Mouse (Mus musculus): Measurements from ENCODE around the gene Copg2. TPM values are rescaled to one million over a fixed set of nuclear protein-coding genes. Genes with fewer than 3 reads are reported as not detected.
A peak's percentile ranks its signal among the peaks of the same experiment; 100 is the strongest.

Copg2 gene
- polyA plus RNA-seq (2017; shearing (Covaris generic)), result 10 to 100 TPM; 31.9 to 32.3 TPM

DNA sequence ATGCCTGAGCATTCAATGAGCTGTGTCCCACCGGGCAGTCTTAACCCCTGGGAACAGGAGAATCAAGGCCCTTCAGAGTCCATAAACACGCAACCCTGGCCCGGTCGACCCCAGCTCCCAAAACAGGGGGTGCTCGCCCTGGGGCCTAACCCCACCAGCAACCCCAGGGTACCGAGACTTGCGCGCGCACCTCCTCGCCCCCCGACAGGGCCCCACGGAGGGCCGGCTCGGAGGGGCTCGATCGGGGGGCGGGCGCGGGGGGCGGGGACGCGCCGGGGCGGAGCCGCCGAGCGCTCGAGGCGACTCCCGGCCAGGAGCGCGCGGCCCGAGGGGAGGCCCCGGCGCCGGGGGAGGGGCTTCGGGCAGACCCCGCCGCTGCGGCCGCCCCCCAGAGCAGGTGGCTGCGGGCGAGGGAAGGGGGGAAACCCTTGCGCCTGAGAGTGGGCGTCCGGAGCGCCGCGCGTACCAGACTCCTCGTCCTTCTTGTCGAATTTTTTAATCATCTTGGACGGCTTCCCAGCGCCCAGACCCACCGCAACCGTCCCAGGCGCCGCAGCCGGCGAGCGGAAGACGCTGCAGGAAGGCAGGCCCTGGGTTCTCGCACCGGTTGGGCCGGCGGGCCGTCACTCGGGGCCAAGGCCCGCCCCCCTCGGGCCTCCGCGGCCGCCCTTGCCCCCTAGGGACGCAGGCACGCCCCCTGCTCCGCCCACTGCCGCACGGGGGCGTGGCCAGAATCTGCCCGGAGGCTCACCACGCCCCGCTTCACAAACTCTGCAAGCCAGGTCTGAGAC is at the start of gene Copg2:
TSS of gene Copg2 (minus strand) at position 600 of the 791 bp plus-strand sequence.
- ATAC-seq, result peak; percentile 98

DNA sequence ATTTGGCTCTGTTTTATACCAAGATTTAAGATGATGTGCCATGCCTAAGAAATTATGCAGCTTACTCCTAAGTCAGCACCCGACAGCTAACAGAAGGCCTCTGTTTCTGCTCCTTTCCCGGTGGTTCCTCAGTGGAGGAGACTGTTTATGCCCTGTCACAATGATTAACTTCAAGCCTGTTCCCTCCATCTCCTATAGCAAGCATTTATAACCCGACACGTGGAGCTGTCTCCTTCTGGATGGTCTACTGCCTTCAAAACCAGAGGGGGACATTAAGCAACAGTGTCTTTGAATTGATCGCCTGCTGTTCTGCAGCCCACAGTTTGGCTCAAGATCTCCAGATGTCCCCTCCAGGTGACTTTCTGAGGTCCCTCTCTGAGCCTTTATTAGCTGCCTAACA is 42.7 kb upstream of the Copg2 start:
- no peak for ATAC-seq

DNA sequence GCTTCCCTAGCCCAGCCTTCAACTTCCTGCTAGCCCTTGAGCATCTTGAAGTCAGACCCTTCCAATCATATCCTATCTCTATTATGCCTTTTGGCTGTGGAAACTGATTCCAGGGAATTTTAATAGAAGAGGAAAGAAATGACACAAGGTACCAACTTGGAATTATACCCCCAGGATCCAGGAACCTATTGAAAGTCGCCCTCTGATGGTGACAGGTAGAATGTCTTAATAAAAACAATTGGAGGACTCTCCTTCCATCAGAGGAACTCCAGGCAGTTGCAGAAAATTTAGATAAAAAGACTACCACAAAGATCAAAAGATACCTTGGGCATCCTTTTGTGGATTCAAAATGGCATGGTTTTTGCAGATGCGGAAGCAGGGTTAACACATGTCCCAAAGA is 26.2 kb upstream of the Copg2 start:
- no peak for ATAC-seq

- no peak for ATAC-seq
Observed at GRCm38 (mm10) chr6:30921826-30922225, 25.2 kb upstream of the Copg2 start.

GRCm38 (mm10) chr6:30920834-30921675 is 24.5 kb upstream of the Copg2 start:
- no peak for ATAC-seq

- no peak for ATAC-seq
Observed at GRCm38 (mm10) chr6:30915473-30915872, 18.9 kb upstream of the Copg2 start, which contains the start of gene Tsga13. Gene Tsga13 (minus strand): TSS chr6:30915573.

GRCm38 (mm10) chr6:30907970-30908369 is 11.4 kb upstream of the Copg2 start:
- ATAC-seq, result no peak

DNA sequence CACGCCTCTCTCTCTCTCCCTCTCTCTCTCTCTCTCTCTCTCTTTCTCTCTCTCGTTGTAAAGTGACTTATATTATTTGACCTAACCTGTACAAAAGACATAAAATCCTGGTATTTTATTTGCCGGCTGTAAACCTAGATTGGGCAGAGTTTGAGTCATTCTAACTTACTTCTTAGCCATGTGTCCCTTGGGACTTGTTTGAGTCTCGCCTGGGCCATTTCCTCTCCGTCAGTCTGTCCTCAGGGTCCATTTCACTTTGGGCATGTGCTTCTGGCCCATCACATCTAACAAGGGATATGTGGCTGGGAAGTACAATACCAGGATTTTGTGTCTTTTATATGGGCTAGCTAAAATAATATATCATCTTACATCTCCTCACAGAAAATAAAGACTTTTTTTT is 8.3 kb upstream of the Copg2 start:
- ATAC-seq, result no peak

DNA sequence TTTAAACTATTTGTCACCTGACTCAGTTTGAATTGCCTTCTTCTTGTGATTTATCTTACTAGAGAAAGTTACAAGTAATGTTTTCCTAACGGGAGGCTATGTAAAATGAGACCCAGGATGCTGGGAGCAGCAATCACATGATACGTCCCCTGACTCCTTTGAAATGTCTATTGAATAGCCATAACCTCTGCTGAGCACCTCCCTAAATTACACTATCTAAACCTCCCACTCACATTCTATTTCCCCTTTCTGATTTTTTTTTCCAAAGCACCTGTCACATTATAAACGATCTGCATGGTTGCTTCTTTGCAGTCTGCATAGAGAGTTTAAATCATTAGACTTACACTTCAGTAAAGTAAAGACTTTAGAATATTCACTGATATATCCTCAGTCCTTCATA is 7.4 kb upstream of the Copg2 start:
- ATAC-seq, result no peak

DNA sequence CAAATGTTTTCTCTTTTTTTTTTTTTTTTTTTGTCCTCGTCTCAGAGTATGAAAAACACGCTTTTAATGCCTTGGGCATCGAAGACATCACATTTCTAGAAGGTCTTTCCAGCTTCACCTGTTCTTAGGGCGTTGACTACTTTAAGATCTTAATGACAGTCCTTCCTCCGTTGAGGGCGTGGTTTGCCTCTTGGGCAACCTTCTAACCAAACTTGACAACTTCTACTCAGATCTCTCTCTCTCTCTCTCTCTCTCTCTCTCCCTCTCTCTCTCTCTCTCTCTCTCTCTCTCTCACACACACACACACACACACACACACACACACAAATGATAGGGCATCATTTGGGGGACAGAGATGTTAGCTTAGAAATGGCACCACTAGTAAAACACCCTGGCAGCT is 926 bp upstream of the Copg2 start:
- no peak for ATAC-seq

- no peak for ATAC-seq
Observed at GRCm38 (mm10) chr6:30896986-30897327, 363 bp upstream of the Copg2 start.

GRCm38 (mm10) chr6:30895819-30896194 is 787 bp downstream of the Copg2 start:
- peak; percentile 5 for ATAC-seq

DNA sequence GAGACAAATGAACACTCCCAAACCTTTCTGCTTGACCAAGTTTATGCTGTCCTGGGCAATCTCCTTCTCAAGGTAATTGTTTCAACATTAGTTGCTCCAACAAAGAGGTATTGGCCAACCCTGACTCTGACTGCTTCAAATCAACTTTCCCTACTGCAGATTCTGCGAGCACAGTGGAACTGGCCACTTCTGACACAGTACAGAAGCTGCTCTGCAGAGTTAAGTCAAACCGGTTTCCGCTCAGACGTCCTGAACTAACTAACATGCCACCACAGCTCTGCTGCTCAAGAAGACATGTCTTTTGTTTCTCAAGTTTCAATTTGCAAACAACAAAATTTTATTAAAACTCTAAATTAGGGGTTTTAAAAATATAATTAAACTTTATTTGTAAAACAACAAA is 3.5 kb downstream of the Copg2 start:
- ATAC-seq, result no peak

DNA sequence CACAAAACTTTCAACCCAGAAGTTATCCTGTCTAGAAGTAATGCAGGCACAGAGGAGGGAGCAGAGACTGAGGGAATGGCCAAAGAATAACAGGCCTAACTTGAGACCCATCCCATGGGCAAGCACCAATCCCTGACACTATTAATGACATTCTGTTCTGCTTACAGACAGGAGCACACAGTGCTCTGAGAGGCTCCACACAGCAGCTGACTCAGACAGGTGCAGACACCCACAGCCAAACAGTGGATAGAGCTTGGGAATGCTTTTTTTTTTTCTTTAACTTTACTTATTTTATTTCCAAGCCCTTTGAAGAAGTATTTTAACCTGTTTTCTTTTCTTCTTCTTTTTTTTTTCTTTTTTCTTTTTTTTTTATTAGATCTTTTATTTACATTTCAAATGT is 4.8 kb downstream of the Copg2 start:
- no peak for ATAC-seq

- ATAC-seq, result no peak
Observed at GRCm38 (mm10) chr6:30884856-30885255, 11.7 kb downstream of the Copg2 start.

GRCm38 (mm10) chr6:30883491-30883890 is 13.1 kb downstream of the Copg2 start:
- no peak for ATAC-seq

- no peak for ATAC-seq
Observed at GRCm38 (mm10) chr6:30876661-30877060, 19.9 kb downstream of the Copg2 start.

DNA sequence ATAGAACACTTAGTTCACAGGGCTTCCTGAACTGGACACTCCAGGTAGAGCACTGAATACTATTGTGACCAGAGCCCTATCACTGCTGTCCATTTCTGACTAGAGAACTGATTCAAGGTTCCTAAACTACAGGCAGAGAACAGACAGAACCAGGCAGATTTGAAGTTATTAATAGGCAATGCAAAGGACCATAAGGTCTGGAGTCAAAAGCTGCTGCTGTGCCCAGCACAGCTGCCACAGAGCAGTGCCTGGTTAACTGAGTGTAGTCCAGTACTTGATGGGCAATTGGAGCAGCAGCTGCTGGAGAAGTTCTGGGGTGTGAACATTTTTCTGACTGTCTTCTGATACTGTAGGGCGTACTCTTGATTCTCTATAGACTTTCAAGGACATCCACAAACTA is 30.1 kb downstream of the Copg2 start:
- no peak for ATAC-seq

DNA sequence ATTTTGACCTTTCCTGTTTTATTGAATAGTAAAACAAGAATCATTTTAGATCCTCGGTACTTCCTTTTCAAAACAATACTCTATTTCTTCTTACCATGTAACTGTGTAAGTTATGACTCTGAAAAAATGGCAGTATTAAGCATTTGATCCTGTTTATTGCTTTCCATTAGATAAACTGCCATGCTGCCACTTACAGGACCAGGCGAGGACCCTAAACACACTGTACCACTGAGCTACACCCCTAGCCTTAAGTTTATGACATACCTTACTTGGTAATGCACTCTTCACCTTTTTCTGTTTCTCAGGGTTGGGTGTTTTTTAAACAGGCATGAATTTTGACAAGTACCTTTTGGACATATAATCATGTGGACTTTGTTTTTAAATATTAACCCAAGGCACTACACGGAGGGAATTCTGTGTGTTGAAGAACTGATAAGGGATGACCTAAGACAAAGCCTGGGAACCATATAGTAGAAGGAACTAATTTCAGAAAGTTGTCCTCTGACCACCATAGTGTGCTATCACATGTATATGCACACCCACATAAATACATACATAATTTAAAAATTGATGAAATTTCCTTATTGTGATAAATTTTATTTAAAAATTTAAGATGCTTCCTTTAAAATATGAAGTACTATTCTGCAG is 31.4 kb downstream of the Copg2 start:
- ATAC-seq, result no peak

- ATAC-seq, result no peak
Observed at GRCm38 (mm10) chr6:30855956-30856355, 40.6 kb downstream of the Copg2 start.

DNA sequence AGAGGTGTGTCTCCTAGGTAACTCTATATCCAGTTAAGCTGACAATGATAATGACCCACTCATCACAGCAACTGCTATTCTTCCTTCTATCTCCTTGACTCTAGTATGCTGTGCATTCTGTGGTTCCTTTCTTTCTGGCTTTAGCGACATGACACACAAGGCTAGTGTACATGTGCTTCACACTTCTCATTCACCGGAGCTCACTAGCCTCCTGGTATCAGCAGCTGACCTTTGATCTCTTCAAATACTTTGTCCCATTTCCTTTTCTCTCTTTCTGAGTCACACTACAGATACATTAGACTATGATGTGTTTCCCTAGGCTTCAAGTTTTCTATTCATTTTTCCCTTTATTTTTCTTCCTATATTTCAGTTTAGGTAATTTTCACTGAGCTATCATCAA is 41.4 kb downstream of the Copg2 start:
- no peak for ATAC-seq

DNA sequence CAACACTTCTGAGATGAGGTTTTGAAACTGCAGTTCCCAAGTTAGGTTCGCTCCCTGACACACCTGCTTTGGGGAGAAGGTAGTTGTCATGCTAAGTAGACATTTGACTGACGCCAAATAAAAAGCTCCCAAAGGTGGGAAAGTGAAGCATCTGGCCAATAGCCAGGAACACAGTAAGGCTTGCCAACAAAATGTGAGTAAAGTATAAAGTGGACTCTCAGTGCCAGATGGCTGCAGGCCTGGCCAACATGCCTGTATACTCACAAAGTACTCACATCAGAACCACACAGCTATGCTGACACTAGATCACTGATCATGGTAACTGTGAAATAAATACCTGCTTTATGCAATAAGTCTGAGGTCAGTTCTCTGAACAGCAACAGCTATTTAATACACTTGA is 46.8 kb downstream of the Copg2 start:
- ATAC-seq, result no peak

- ATAC-seq, result no peak
Observed at GRCm38 (mm10) chr6:30832241-30832640, 64.4 kb downstream of the Copg2 start.

- no peak for ATAC-seq
Observed at GRCm38 (mm10) chr6:30813626-30814025, 83.0 kb downstream of the Copg2 start.

Data from activated CD4-positive, CD25-positive, alpha-beta regulatory T cell, adult 4 months (primary cell).